Mouse (Mus musculus): ENCODE measurements at regions not wholly inside any gene's neighbourhood (a gene's known extent, or its start where the extent isn't known, plus 50 kb on each side); places are given as distances from the start of the nearest gene placed in this dataset.
"Not testable (repeated sequence)": the region's sequence is repeated elsewhere in the genome, so short reads cannot be mapped to it uniquely, and the experiment has no call there.

DNA sequence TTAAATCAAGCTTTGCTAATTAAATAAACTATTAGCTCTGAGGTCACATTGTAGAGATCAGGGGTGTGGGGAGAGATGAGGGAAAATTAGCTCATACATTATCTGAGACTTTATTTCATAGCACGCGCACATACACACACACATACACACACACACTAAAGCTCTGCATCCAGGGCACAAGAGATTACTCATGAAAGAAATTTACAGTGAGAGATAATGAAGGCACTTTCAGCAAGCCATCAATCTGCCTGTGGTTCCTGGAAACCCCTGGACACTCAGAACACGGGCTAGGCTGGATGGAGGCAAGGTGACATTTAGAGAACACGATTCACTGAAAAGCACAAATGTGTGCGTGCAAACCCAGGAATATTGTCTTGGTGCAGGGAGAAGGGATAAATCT is 60.2 kb downstream of the Scg2 start:
- DNase-seq: no peak

DNA sequence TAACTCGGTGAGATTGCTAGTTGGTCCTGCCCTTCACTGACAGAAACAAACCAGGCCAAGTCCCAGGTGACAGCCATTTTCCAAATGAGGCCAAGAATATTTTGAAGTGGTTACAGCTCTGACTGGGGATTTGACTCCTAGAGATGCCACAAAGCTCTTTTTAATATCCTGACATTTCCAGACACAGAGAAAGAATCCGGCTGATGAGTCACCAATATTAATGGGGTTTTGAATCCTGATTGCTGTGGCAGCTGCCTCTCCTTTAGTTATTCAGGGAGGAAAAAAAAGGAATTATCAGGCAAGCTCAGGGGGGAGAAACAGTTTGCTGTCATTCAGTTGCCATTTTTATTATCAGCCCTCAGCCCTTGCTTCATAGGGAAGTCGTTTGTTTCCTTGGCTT is 65.1 kb downstream of the Scg2 start:
- DNase-seq: no peak

GRCm38 (mm10) chr1:79357291-79358045 is 82.5 kb downstream of the Scg2 start:
- DNase-seq: no peak

- DNase-seq: no peak
These were observed 93.4 kb downstream of the Scg2 start for GRCm38 (mm10) chr1:79346511-79346910.

GRCm38 (mm10) chr1:79335480-79336114 is 104.3 kb downstream of the Scg2 start:
- no peak for DNase-seq

DNA sequence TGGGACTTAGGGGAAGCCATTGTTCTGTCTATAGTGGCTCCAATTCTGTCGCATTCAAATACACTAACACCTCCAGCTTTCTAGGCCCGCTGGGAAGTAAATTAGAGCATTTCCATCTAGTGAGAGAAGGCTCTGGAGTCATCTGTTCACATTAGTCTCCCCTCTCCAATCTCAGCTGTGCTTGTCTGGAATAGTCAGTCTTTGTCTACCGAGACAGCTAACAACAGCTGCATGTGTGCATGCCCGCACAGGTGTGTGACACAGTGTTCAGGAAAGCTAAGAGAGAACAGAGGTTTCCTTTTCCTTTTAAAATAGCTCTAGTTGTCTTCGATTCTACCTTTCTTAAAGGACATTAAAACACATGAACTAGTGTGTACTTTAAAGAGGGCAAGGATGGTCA is 122.7 kb downstream of the Scg2 start:
- no peak for DNase-seq

GRCm38 (mm10) chr1:79314774-79315173 is 125.1 kb downstream of the Scg2 start:
- peak; percentile 13 for DNase-seq

DNA sequence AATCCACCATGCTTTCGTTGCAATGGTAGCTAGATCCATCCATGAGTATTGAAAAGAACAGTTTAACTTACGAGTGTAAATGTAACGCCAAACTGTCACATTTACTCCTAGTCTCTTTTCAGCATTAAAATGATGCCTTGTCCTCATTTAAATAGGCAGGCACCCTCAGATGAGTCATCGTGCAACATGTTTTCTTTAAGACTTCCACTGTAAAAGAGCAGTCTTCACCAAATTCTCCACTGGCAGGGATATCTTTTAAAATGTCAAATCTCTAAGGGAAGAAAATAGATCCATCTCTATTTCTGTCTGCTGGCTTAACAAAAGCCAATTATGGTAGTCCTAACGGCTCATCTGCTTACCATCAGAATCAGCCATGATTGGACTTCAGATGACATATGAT is 127.8 kb downstream of the Scg2 start:
- no peak for DNase-seq

DNA sequence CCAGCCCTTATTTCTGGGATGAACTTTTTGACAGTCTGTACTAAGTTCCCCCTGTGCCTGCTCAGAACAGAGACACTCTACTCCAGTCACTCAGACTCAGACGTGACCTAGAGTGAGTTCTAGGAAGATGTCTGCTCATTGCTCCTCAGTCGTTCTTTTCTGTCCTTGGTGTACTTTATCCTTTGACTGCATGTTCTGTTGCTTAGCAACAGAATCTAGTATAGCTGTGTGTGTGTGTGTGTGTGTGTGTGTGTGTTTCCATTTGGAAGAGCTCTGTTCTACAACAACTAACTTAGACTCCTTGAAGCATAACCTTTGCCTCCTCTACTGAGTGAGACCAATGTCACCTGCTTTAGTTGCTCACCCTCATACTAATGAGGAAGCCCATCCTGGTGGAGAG is 136.3 kb downstream of the Scg2 start:
- DNase-seq: no peak

GRCm38 (mm10) chr1:79299639-79300038 is 140.3 kb downstream of the Scg2 start:
- DNase-seq: no peak

GRCm38 (mm10) chr1:79259726-79260125 is 180.2 kb downstream of the Scg2 start:
- DNase-seq: no peak

GRCm38 (mm10) chr1:79212970-79213369 is 226.9 kb downstream of the Scg2 start:
- no peak for DNase-seq

DNA sequence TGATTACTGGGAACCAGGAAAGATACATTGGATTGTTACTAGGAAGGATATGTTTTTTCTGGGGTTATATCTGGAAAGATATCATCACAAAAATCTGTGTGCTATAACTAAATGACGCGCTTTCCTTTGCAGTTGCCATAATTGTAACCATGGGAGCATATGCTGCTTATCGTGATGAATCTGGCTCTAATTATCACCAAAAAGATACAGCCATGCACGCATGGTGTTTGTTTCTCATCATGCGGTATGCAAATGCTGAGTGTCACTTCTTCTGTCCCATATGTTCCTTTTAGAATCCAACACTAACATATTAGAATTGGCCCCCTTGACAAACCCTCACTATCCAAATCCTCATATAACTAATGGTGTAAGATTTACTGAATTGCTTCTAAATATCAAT is 227.4 kb downstream of the Scg2 start:
- no peak for DNase-seq

DNA sequence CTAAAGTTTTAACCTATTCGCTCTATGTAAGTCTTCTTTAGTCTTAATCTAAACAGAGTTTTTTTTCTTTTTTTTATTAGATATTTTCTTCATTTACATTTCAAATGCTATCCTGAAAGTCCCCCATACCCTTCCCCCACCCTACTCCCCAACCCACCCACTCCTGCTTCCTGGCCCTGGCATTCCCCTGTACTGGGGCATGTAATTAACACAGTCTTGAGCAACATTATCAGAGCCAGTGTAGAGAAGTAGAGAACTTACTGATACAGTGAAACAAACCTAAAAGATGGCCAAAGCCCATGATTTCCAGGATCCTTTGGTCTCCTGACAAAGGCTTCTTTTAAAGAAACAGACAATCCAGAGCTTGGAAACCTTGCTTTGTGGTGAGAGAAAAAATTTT is 227.9 kb downstream of the Scg2 start:
- DNase-seq: not testable (repeated sequence)

DNA sequence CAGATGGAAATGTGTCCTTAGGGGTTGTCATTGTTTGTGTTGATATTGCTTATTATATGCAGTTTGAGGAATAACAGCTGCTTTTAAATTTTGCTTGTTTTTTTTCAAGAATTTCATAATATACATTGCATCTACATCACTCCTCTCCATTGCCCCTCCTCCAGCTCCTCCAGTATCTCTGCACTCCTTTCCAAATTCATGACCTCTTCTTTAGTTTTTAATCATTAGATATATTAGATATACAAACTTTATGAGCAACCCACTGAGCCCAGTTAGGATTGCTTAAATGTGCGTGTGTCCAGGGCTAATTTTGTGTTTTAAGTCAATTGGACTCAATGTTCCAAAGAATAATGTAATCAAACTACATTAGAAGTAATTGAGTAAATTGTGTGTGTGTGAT is 232.7 kb downstream of the Scg2 start:
- no peak for DNase-seq

DNA sequence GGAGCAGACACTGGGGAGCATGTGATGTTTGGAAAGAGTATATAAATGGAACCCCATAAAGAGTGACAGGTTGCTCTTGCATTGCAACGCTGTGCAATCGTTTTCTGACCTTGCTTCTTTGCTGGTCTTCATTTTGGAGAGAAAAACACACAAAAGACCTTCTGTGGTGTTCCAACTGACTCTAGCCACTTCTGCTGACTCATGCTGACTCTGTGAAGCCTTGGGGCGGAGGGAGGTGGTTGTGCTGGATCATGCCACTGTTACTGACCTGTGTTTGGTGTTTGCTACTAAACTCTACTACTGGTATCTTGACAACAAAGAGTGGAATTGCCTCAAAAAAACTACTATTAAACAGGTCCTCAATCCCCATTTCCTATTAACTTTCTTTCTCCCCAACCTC is 242.2 kb downstream of the Scg2 start:
- no peak for DNase-seq

DNA sequence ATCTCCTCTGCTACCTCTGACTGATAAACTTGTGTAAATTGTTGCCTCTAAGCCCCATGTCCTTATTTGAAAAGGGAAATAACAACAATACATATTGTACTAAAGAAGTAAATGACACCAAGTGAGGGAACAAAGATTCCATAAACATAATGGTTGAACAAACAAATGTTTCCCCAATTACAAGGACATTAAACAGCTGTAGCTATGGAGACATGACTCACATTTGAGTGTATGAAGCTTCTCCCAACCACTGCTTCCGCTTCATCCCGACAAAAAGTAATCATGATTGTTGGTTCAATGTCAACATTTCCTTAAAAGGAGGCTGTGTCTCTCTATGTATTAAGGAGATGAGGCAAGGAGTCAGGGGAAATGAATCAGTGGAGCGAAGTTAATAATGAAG is 248.9 kb downstream of the Scg2 start:
- no peak for DNase-seq

- no peak for DNase-seq
These were observed 256.1 kb downstream of the Scg2 start for GRCm38 (mm10) chr1:79183534-79184411.

GRCm38 (mm10) chr1:79144113-79144512 is 295.8 kb downstream of the Scg2 start:
- no peak for DNase-seq

Measured in lung, postnatal 10 days (tissue).